Mouse (Mus musculus): ENCODE measurements around the gene Ncs1. TPM values are rescaled to one million over a fixed set of nuclear protein-coding genes. Genes with fewer than 3 reads are reported as not detected.
A peak's percentile ranks its signal among the peaks of the same experiment; 100 is the strongest.

Ncs1 gene
- polyA plus RNA-seq, 2 experiments: 20.5 to 45.1 TPM

DNA sequence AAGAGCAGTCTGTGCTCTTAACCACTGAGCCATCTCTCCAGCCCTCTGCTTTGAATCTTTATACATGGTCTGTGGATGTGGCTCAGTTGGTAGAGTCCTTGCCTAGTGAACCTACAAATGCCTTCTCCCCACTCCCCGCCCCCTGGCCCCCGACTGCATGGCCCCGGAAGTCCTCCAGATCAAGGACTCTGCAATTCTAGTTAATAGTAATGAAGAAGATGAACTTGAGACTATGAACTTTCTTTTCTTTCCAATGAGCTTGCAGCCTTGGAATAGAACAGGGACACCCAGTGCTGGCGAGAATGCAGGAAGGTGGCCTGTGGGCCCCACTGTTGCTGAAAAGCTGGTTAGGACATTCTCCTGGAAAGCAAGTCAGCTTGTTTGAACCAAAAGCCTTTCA is 6.5 kb downstream of the Ncs1 start:
- WGBS: 88% methylated on average over 4 of the region's 4 CpGs
- TF ChIP-seq POLR2A (IDR thresholded peaks at IDR 0.05; ENCODE audit: borderline replicate concordance, extremely low read depth, insufficient read depth, insufficient read length): no peak
- H3K4me1 ChIP-seq (ENCODE audit: control insufficient read depth, insufficient read depth, low read length): peaks cover 29% of the 10 kb centered on the region

DNA sequence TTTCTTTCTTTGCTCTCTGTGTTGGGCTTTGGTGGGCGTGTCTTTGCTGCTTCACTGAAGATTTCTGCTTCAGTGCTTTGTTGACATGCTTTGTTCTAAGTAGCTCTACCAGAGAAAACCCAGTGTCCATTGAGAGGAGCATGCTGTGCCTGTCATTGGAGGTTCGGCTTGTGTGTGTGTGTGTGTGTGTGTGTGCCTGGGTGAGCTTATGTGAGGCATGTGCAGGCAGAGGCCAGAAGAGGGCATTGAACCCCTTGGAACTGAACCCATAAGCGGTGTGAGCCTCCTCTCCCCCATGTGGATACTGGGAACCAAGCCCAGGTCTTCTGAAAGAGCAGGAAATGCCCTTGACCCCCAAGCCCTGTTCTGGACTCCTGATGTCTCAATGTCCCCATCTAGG is 7.8 kb downstream of the Ncs1 start:
- Histone ChIP-seq H3K9me3 (ENCODE audit: control insufficient read depth, low read length) (no peaks in the 10 kb centered on the region), H3K4me1 (ENCODE audit: control insufficient read depth, insufficient read depth, low read length) (peaks cover 33% of the 10 kb centered on the region), H3K27me3 (ENCODE audit: control insufficient read depth, insufficient read depth, low read length) (no peaks in the 10 kb centered on the region), H3K9ac (ENCODE audit: low read depth, low read length, severe bottlenecking) (no peak overlapping the region), H3K4me3 (replicated peaks; ENCODE audit: low read length) (no peak overlapping the region), H3K36me3 (ENCODE audit: control insufficient read depth, insufficient read depth, low read length) (no peaks in the 10 kb centered on the region), H3K27ac (replicated peaks; ENCODE audit: low read depth, low read length) (no peak overlapping the region), H3K4me2 (replicated peaks; ENCODE audit: low read depth, low read length, severe bottlenecking) (no peak overlapping the region)
- no peak for TF ChIP-seq POLR2A (IDR thresholded peaks at IDR 0.05; ENCODE audit: borderline replicate concordance, extremely low read depth, insufficient read depth, insufficient read length)
- WGBS: 90% methylated on average over 3 of the region's 3 CpGs
- ATAC-seq (ENCODE audit: low FRiP score, low read depth): no peak
- DNase-seq (ENCODE audit: low spot score): no peak

More for the DNA sequence above, 6.5 kb downstream of the Ncs1 start:
- Histone ChIP-seq H3K27me3 (ENCODE audit: control insufficient read depth, insufficient read depth, low read length) (no peaks in the 10 kb centered on the region), H3K4me2 (replicated peaks; ENCODE audit: low read depth, low read length, severe bottlenecking) (no peak overlapping the region), H3K27ac (replicated peaks; ENCODE audit: low read depth, low read length) (no peak overlapping the region), H3K36me3 (ENCODE audit: control insufficient read depth, insufficient read depth, low read length) (no peaks in the 10 kb centered on the region; the same call in 1 of the 2 replicates), H3K4me3 (replicated peaks; ENCODE audit: low read length) (no peak overlapping the region), H3K9ac (ENCODE audit: low read depth, low read length, severe bottlenecking) (no peak overlapping the region), H3K9me3 (ENCODE audit: control insufficient read depth, low read length) (no peaks in the 10 kb centered on the region)
- no peak for DNase-seq (ENCODE audit: low spot score)
- ATAC-seq (ENCODE audit: low FRiP score, low read depth): no peak

DNA sequence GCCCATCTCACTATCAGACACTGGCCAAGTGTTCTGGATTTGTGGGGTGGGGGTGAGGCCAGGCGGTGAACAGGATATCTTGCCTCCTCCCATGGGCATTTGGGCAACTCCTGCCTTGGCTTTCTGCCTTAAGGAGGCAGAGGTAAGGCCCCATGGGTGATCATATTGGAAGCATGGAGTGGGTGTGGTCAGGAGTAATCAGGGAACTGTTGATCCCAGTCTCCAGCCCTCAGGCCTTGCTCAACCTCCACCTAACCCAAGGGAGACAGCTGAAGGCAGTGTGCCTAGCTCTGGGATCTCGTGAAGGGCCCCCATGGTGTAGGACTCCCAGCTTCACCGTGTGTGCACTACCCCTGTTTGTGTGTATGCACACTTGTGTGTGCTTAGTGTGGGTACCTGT is 9.2 kb downstream of the Ncs1 start:
- H3K9ac ChIP-seq (ENCODE audit: low read depth, low read length, severe bottlenecking): no peak overlapping the region
- WGBS: 77% methylated on average over 3 of the region's 3 CpGs
- peaks cover 42% of the 10 kb centered on the region for H3K4me1 ChIP-seq (ENCODE audit: control insufficient read depth, insufficient read depth, low read length)
- no peak overlapping the region for H3K4me2 ChIP-seq (replicated peaks; ENCODE audit: low read depth, low read length, severe bottlenecking)
- DNase-seq (ENCODE audit: low spot score): no peak
- H3K27me3 ChIP-seq (ENCODE audit: control insufficient read depth, insufficient read depth, low read length): no peaks in the 10 kb centered on the region
- TF ChIP-seq POLR2A (IDR thresholded peaks at IDR 0.05; ENCODE audit: borderline replicate concordance, extremely low read depth, insufficient read depth, insufficient read length): no peak
- no peak overlapping the region for H3K4me3 ChIP-seq (replicated peaks; ENCODE audit: low read length)
- no peak for ATAC-seq (ENCODE audit: low FRiP score, low read depth)
- no peaks in the 10 kb centered on the region for H3K9me3 ChIP-seq (ENCODE audit: control insufficient read depth, low read length)
- no peaks in the 10 kb centered on the region for H3K36me3 ChIP-seq (ENCODE audit: control insufficient read depth, insufficient read depth, low read length)
- H3K27ac ChIP-seq (replicated peaks; ENCODE audit: low read depth, low read length): 0 out of 2 replicates have a peak overlapping the region, but pooled peaks have one; percentile 9

DNA sequence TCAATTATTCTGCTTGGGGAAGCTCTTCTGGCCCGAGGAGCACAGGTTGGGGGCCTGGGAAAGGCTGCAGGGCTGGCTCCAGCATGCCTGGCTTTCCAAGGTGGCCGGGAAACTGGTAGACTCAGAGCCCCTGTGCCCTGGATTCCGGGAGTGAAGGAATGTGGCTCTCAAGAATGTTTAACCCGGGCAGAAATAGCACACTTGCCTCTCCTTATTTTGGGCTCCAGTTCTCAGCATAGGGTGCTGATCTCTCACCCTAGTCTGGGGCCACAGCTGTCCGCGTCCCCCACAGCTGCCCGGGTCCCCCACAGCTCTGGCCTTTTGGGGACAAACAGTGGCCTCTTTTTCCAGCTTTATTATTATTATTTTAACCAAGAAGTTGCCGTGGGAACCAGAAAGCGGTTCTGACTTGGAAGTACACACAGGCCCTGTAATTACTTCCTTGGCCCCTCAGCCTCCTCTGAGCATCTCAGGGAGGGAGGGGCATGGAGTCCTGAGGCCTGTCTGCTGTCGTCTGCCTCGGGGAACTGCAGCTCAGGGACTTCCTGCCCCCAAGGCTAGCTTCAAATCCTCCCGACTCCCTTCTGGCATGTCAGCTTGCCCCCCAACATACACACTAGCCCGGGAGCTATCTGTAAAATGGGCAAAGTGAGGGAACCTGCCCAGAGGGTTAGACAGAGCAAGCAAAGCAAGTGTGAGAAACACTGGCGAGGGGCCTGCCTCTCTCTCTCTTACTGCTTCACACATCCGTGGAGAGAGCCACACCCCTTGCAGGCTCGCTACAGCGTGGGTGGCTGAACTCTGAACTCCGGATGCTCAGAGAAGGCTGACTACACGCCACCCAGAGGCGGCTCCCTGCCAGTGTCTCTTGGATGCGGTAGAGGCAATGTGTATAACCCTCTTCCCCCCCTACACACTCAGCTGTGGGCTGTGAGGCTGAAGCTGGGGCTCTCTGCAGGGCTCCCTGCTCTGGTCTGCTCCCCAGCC is 10.6 kb downstream of the Ncs1 start:
- no peak for TF ChIP-seq POLR2A (IDR thresholded peaks at IDR 0.05; ENCODE audit: borderline replicate concordance, extremely low read depth, insufficient read depth, insufficient read length)
- 0 out of 2 replicates have a peak overlapping the region, but pooled peaks have one; percentile 1 for H3K9ac ChIP-seq (ENCODE audit: low read depth, low read length, severe bottlenecking)
- no peaks in the 10 kb centered on the region for H3K36me3 ChIP-seq (ENCODE audit: control insufficient read depth, insufficient read depth, low read length)
- no peaks in the 10 kb centered on the region for H3K9me3 ChIP-seq (ENCODE audit: control insufficient read depth, low read length)
- H3K27ac ChIP-seq (replicated peaks; ENCODE audit: low read depth, low read length): peak overlapping the region; percentile 76
- peak overlapping the region; percentile 30 for H3K4me2 ChIP-seq (replicated peaks; ENCODE audit: low read depth, low read length, severe bottlenecking)
- peak; percentile 45; the same call in 1 of the 2 replicates for ATAC-seq (ENCODE audit: low FRiP score, low read depth)
- no peaks in the 10 kb centered on the region for H3K27me3 ChIP-seq (ENCODE audit: control insufficient read depth, insufficient read depth, low read length)
- 19% methylated on average over 21 of the region's 21 CpGs for WGBS
- H3K4me3 ChIP-seq (replicated peaks; ENCODE audit: low read length): no peak overlapping the region
- DNase-seq (ENCODE audit: low spot score): peak; percentile 69
- H3K4me1 ChIP-seq (ENCODE audit: control insufficient read depth, insufficient read depth, low read length): peaks cover 42% of the 10 kb centered on the region

DNA sequence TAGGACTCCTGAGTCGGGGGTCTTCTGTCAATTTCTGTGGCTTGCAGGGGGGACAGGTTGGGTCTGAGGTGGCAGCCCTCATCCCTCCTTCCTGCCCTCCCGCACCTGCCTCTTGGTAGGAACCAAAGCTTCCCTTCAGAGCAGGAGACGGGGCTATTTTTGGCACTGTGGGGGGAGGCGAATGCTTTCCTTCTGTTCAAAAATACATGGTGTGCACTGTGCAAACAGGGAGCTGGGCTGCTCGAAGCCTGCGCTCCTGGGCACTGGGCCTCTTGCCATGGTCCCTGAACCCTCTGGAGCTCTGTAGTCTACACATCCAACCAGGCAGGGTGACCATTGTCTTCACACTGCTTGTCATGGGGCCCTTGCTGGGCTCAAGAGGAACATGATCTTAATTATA is 11.5 kb downstream of the Ncs1 start:
- Histone ChIP-seq H3K27me3 (ENCODE audit: control insufficient read depth, insufficient read depth, low read length) (no peaks in the 10 kb centered on the region), H3K9me3 (ENCODE audit: control insufficient read depth, low read length) (no peaks in the 10 kb centered on the region), H3K4me1 (ENCODE audit: control insufficient read depth, insufficient read depth, low read length) (peaks cover 42% of the 10 kb centered on the region), H3K4me3 (replicated peaks; ENCODE audit: low read length) (no peak overlapping the region), H3K9ac (ENCODE audit: low read depth, low read length, severe bottlenecking) (no peak overlapping the region), H3K36me3 (ENCODE audit: control insufficient read depth, insufficient read depth, low read length) (no peaks in the 10 kb centered on the region), H3K4me2 (replicated peaks; ENCODE audit: low read depth, low read length, severe bottlenecking) (peak overlapping the region; percentile 30; the same call in 1 of the 2 replicates), H3K27ac (replicated peaks; ENCODE audit: low read depth, low read length) (0 out of 2 replicates have a peak overlapping the region, but pooled peaks have one; percentile 33)
- no peak for TF ChIP-seq POLR2A (IDR thresholded peaks at IDR 0.05; ENCODE audit: borderline replicate concordance, extremely low read depth, insufficient read depth, insufficient read length)
- no peak for DNase-seq (ENCODE audit: low spot score)
- WGBS: 60% methylated on average over 6 of the region's 6 CpGs
- ATAC-seq (ENCODE audit: low FRiP score, low read depth): no peak

Data from limb, embryonic 14.5 days (tissue).